Mouse (Mus musculus) spleen, adult 2 months (tissue): ENCODE measurements at regions not wholly inside any gene's neighbourhood (a gene's known extent, or its start where the extent isn't known, plus 50 kb on each side); places are given as distances from the start of the nearest gene placed in this dataset.

Experiments
- CTCF ChIP-seq: fragments of 200-500 bp; IDR thresholded peaks from 2 replicates; pipeline ENCODE4 v1.5.1; 2011; ENCODE audit warnings: mild to moderate bottlenecking, inconsistent platforms; ENCODE audit not compliant: insufficient read depth, insufficient read length, insufficient replicate concordance; ENCODE audit errors: extremely low read depth
- POLR2A ChIP-seq: fragments of 200-500 bp; IDR thresholded peaks from 2 replicates; pipeline ENCODE4 v1.6.1; 2011; ENCODE audit warnings: low read depth, low read length, inconsistent platforms

DNA sequence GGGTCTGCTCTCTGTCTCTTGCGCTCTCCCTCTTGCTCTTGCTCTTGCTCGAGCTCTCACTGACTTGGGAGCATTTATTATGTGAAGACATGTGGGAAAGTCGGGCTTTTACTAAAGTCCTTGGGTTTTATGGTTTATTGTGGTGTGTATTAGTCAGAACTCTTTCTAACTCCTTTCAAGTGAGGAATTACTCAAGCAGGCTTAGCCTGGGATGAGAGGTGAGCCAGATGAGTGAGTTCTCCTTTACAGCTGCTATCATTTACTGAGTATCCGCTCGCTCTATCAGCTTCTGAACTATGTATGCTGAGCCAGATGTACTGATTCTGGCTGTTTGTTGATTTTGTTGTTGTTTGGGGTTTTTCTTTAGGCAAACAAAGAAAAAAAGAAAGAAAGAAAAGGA lies 190.4 kb upstream of the Zfp637 start:
- no peak for TF ChIP-seq POLR2A
- no peak for TF ChIP-seq CTCF
